Mouse (Mus musculus) cortical plate, adult 2 months (tissue): ENCODE data around the gene Mepce.

Experiments used
- CTCF ChIP-seq: fragments of 200-500 bp; IDR thresholded peaks from 2 replicates; pipeline ENCODE4 v1.5.1; 2011; ENCODE audit warnings: mild to moderate bottlenecking, control low read depth, low read length; ENCODE audit not compliant: insufficient read depth; ENCODE audit errors: extremely low read depth
- POLR2A ChIP-seq: fragments of 200-500 bp; IDR thresholded peaks from 2 replicates; pipeline ENCODE4 v1.6.1; 2011; ENCODE audit warnings: mild to moderate bottlenecking, low read length, control low read depth; ENCODE audit not compliant: insufficient read depth; ENCODE audit errors: extremely low read depth

GRCm38 (mm10) chr5:137768475-137768874, 19.0 kb downstream of the Mepce start:
- TF ChIP-seq POLR2A (no peak), CTCF (no peak)
